Mouse (Mus musculus) lung, postnatal 4 days (tissue): Measurements from ENCODE around the gene Gmeb2.
A peak's percentile ranks its signal among the peaks of the same experiment; 100 is the strongest.

ENCODE experiments used
- DNase-seq, 2 experiments: peaks; one replicate each; pipeline ENCODE4 v3.0.0; 2021

Gmeb2 gene

GRCm38 (mm10) chr2:181220361-181220760 is 67.5 kb downstream of the Gmeb2 start:
- peak in 1 of 2 experiments; percentile 32 for DNase-seq

GRCm38 (mm10) chr2:181219538-181220216 is 68.2 kb downstream of the Gmeb2 start, which contains the start of gene Fndc11:
Fndc11 (plus strand) TSS chr2:181220013.
- peak; percentile 85 to 93 for DNase-seq

DNA sequence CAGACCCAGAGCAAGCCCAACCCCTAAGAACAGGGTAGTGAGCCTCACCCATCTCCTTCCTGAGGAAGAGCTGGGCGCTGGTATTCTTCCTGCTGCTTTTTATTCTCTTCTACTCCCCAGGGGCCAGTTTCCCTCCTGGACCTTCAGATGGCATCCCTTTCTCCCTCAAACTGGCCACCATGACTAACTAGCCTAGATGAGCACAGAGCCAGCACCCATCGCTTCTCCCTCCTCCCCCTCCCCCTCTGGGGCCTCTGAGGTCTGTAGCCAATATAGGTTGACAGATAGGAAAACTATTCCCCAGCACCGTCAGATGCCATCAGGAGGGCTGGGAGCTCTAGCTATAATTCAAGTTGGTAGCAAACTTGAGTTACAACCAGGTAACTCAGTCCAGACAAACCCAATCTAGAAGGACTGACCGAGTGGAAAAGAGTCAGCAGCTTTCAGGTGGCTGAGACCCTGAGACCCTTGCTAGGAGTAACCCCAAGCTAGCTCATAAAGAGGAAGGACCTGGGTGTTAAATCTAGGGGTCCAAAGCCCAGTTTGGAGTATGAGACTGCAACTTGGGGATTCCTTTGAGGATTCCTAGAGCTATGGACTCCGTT is 68.9 kb downstream of the Gmeb2 start:
- DNase-seq = peak in 1 of 2 experiments; percentile 26

DNA sequence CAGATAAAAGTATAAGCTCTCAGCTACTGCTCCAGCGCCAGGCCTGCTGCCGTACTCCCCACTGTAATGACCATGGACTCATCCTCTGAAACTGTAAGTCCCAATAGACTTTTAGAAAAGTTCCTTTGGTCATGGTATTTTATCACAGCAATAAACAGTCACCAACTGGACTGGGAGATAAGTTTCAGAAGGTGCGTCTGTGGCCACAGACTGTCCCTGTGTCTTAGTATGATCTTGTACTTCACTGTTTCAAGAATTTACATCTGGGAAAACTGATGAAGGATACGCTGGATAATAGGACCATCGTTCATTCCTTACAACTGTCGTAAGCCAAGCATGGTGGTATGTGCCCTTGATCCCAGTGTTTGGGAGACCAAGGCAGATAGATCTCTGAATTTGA is 71.8 kb downstream of the Gmeb2 start:
- no peak for DNase-seq

DNA sequence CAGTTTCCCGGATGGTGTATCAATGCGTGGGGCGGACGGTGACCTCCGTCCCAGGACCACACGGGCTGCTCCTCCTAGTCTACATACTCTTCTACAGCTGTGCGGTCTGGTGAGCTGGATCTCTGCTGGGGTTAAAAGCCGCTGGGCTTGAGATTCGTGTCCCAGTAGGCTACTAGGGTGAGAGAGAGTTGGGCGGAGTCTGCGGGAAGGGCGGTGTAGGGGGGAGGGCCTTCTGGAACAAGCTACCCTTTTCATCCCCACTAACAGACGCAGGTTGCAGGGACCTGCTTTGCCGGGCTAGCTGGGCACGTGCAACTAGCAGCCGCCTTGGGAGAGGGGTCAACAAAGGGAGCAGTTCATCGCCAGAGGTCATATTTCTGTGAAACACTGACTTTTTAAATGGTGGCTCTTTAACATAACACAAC is 74.8 kb downstream of the Gmeb2 start, which contains the start of gene Srms:
Srms (minus strand) TSS at position 165 of the 425 bp plus-strand sequence.
- DNase-seq = peak; percentile 55 to 63

DNA sequence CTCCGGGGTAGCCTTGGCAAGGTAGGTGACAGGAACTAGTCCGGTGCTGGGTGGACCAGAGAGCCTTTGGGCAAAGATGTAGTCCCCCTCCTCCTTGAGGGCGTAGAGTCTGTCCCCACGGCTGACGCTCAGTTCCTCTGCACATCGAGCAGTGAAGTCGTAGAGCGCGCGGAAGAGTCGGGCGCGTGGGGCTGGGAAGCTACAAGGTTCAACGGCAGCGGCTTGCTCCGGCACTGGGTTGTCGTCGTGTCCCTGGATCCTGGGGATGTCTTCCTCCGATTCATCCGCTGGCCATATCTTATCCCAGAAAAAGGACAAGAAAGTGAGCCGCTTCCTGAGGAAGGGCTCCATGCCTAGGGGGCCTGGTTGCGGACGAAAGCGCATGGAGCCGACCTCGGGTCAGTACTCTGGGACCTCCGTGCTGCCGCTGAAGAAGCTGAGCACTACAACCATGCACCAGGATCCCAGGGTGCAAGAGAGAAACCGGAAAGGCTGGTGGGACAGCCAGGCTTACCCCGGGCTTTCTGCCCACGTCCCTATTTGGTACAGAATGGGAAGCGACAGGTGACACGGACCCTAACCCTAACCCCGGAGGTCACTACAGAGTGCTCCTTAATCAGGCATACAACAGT is 75.3 kb downstream of the Gmeb2 start:
- DNase-seq = peak; percentile 25 to 30

GRCm38 (mm10) chr2:181206118-181206517 is 81.7 kb downstream of the Gmeb2 start:
- DNase-seq = no peak

DNA sequence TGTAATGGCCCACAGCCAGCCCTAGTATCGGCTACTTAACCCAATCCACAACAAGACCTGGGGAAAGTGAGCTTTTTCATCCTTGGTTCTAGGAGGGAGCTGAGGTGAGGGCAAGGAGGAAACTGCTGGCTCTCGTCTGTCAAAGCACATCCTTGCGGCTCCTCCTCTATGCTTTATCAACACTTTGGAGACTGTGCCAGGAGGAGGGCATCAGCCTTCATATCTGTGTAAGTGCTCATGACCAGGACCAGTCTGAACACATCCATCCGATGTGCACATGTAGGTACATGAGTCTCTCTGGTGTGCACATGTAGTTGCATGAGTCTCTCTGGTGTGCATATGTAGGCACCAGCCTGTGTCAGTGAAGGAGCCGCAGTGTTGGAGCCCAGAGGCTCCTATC is 82.2 kb downstream of the Gmeb2 start:
- DNase-seq = no peak

DNA sequence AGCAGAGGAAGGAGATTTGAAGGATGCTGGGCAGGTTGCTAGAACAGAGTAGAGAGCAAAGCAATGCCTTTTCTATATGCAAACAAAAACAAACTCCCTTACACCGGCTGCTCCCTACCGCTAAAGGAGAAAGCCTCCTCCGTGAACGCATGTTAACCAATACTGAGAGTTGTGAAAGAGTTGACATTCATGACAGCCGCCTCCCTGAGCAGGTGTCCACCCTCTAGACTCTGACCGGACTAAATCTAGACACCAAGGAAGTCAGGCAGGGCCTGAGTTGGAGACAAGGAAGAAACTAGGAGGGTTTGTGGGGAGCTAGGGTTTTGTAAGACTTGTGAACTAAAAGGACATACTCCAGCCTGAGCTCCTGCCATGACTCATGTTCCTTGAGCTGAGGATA is 84.9 kb downstream of the Gmeb2 start:
- no peak for DNase-seq

DNA sequence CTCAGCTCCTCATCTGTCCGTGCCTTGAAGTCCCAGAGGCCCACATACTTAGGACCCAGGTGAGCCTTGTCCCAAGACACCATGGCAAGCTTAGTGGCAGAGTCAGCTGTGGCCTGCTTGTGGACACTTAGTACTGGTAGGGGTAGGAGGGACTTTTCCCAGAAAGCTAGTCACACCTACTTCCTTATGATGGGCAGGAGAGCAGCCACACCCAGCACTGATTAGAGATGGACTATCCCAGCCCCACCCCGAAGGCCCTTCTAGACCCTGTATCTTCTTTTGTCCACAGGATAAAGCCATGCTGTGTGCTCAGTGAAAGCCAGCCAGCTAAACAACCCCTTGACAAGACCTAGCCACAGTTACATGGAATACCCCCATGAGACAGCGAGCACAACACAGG is 85.4 kb downstream of the Gmeb2 start, which contains the start of gene Ptk6:
Ptk6 (minus strand) TSS at position 368 of the 400 bp plus-strand sequence.
- no peak for DNase-seq

DNA sequence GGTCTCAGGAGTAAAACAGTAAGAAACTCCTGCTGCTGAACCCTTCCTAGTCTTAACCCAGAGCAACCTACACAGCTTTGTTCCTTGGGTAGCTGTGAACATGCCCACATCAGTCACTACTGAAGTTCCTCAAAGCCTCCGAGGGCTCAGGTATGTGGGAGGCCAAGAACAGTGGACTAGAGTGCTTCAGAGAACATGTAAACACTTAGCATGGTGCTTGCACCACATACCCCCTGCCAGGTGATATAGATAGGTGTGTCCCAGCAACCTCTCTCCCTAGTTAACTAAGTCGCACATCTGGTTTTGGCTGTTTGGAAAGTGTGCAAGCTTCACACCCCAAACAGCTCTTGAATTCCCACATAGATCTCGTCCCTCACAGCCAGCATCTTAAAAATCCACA is 86.2 kb downstream of the Gmeb2 start:
- peak; percentile 28 to 53 for DNase-seq
